Mouse (Mus musculus): ENCODE measurements at regions not wholly inside any gene's neighbourhood (a gene's known extent, or its start where the extent isn't known, plus 50 kb on each side); places are given as distances from the start of the nearest gene placed in this dataset.

- H3K4me1 ChIP-seq: no peaks in the 10 kb centered on the region
- H3K4me2 ChIP-seq (replicated peaks): no peak overlapping the region
- H3K27me3 ChIP-seq: no peaks in the 10 kb centered on the region
- no peak for ATAC-seq (ENCODE audit: low FRiP score, low read depth)
- H3K9ac ChIP-seq (replicated peaks): no peak overlapping the region
- H3K27ac ChIP-seq (replicated peaks): no peak overlapping the region
- no peak overlapping the region for H3K4me3 ChIP-seq
- no peaks in the 10 kb centered on the region for H3K36me3 ChIP-seq
- no peaks in the 10 kb centered on the region for H3K9me3 ChIP-seq
- 87% methylated on average over 3 of the region's 3 CpGs for WGBS
These were observed 84.7 kb upstream of the Itprid2 start for GRCm38 (mm10) chr2:79550432-79550831.

GRCm38 (mm10) chr2:79552481-79552880 is 82.7 kb upstream of the Itprid2 start:
- WGBS: 83% methylated on average over 5 of the region's 5 CpGs
- Histone ChIP-seq H3K4me2 (replicated peaks) (no peak overlapping the region), H3K9ac (replicated peaks) (no peak overlapping the region), H3K4me3 (no peak overlapping the region), H3K27ac (replicated peaks) (no peak overlapping the region), H3K27me3 (no peaks in the 10 kb centered on the region), H3K4me1 (no peaks in the 10 kb centered on the region), H3K9me3 (no peaks in the 10 kb centered on the region), H3K36me3 (no peaks in the 10 kb centered on the region)
- no peak for ATAC-seq (ENCODE audit: low FRiP score, low read depth)

- no peak for ATAC-seq (ENCODE audit: low FRiP score, low read depth)
- H3K9ac ChIP-seq (replicated peaks): no peak overlapping the region
- no peaks in the 10 kb centered on the region for H3K36me3 ChIP-seq
- H3K4me3 ChIP-seq: no peak overlapping the region
- no peak overlapping the region for H3K4me2 ChIP-seq (replicated peaks)
- WGBS: 81% methylated on average over 2 of the region's 2 CpGs
- no peaks in the 10 kb centered on the region for H3K9me3 ChIP-seq
- H3K27me3 ChIP-seq: no peaks in the 10 kb centered on the region
- no peaks in the 10 kb centered on the region for H3K4me1 ChIP-seq
- H3K27ac ChIP-seq (replicated peaks): no peak overlapping the region
These were observed 79.8 kb upstream of the Itprid2 start for GRCm38 (mm10) chr2:79555395-79555794.

GRCm38 (mm10) chr2:79557361-79557760 is 77.8 kb upstream of the Itprid2 start:
- Histone ChIP-seq H3K27ac (replicated peaks) (no peak overlapping the region), H3K27me3 (no peaks in the 10 kb centered on the region), H3K36me3 (no peaks in the 10 kb centered on the region), H3K9ac (replicated peaks) (no peak overlapping the region), H3K4me3 (no peak overlapping the region), H3K9me3 (no peaks in the 10 kb centered on the region), H3K4me2 (replicated peaks) (no peak overlapping the region), H3K4me1 (no peaks in the 10 kb centered on the region)
- 88% methylated on average over 3 of the region's 3 CpGs for WGBS
- ATAC-seq (ENCODE audit: low FRiP score, low read depth): no peak

GRCm38 (mm10) chr2:79566280-79566933 is 68.7 kb upstream of the Itprid2 start:
- no peak overlapping the region for H3K27ac ChIP-seq (replicated peaks)
- WGBS: 6% methylated on average over 3 of the region's 3 CpGs

GRCm38 (mm10) chr2:79567413-79567934 is 67.7 kb upstream of the Itprid2 start:
- H3K4me1 ChIP-seq: peaks cover 8% of the 10 kb centered on the region
- no peaks in the 10 kb centered on the region for H3K27me3 ChIP-seq
- H3K9me3 ChIP-seq: no peaks in the 10 kb centered on the region
- 71% methylated on average over 3 of the region's 3 CpGs for WGBS
- no peak for ATAC-seq (ENCODE audit: low FRiP score, low read depth)
- no peaks in the 10 kb centered on the region for H3K36me3 ChIP-seq
- no peak overlapping the region for H3K27ac ChIP-seq (replicated peaks)
- H3K4me3 ChIP-seq: no peak overlapping the region
- no peak overlapping the region for H3K4me2 ChIP-seq (replicated peaks)
- H3K9ac ChIP-seq (replicated peaks): no peak overlapping the region

More at GRCm38 (mm10) chr2:79566280-79566933, 68.7 kb upstream of the Itprid2 start:
- Histone ChIP-seq H3K4me2 (replicated peaks) (no peak overlapping the region), H3K27me3 (no peaks in the 10 kb centered on the region), H3K36me3 (no peaks in the 10 kb centered on the region), H3K4me1 (peaks cover 8% of the 10 kb centered on the region), H3K4me3 (no peak overlapping the region), H3K9ac (replicated peaks) (no peak overlapping the region), H3K9me3 (no peaks in the 10 kb centered on the region)
- no peak for ATAC-seq (ENCODE audit: low FRiP score, low read depth)

- 97% methylated on average over 1 of the region's 1 CpGs for WGBS
- no peaks in the 10 kb centered on the region for H3K9me3 ChIP-seq
- no peak for ATAC-seq (ENCODE audit: low FRiP score, low read depth)
These were observed 65.5 kb upstream of the Itprid2 start for GRCm38 (mm10) chr2:79569663-79570062.

GRCm38 (mm10) chr2:79571910-79572309 is 63.2 kb upstream of the Itprid2 start:
- ATAC-seq (ENCODE audit: low FRiP score, low read depth): no peak
- H3K27me3 ChIP-seq: no peaks in the 10 kb centered on the region
- H3K4me2 ChIP-seq (replicated peaks): no peak overlapping the region
- H3K4me3 ChIP-seq: no peak overlapping the region
- no peak overlapping the region for H3K27ac ChIP-seq (replicated peaks)
- H3K9me3 ChIP-seq: no peaks in the 10 kb centered on the region
- peaks cover 5% of the 10 kb centered on the region for H3K4me1 ChIP-seq
- H3K36me3 ChIP-seq: no peaks in the 10 kb centered on the region
- 94% methylated on average over 5 of the region's 5 CpGs for WGBS
- no peak overlapping the region for H3K9ac ChIP-seq (replicated peaks)

More at GRCm38 (mm10) chr2:79569663-79570062, 65.5 kb upstream of the Itprid2 start:
- Histone ChIP-seq H3K4me1 (peaks cover 8% of the 10 kb centered on the region), H3K4me2 (replicated peaks) (no peak overlapping the region), H3K27ac (replicated peaks) (no peak overlapping the region), H3K4me3 (no peak overlapping the region), H3K27me3 (no peaks in the 10 kb centered on the region), H3K36me3 (no peaks in the 10 kb centered on the region), H3K9ac (replicated peaks) (no peak overlapping the region)

- Histone ChIP-seq H3K27me3 (no peaks in the 10 kb centered on the region), H3K9ac (replicated peaks) (no peak overlapping the region), H3K27ac (replicated peaks) (no peak overlapping the region), H3K36me3 (no peaks in the 10 kb centered on the region), H3K4me2 (replicated peaks) (no peak overlapping the region), H3K9me3 (no peaks in the 10 kb centered on the region), H3K4me3 (no peak overlapping the region), H3K4me1 (no peaks in the 10 kb centered on the region)
- no peak for ATAC-seq (ENCODE audit: low FRiP score, low read depth)
- 80% methylated on average over 6 of the region's 6 CpGs for WGBS
These were observed 60.1 kb upstream of the Itprid2 start for GRCm38 (mm10) chr2:79575074-79575473.

- no peak overlapping the region for H3K4me2 ChIP-seq (replicated peaks)
- no peak for ATAC-seq (ENCODE audit: low FRiP score, low read depth)
- no peak overlapping the region for H3K4me3 ChIP-seq
- H3K27me3 ChIP-seq: peaks cover 19% of the 10 kb centered on the region
- no peak overlapping the region for H3K27ac ChIP-seq (replicated peaks)
- no peaks in the 10 kb centered on the region for H3K36me3 ChIP-seq
- WGBS: 74% methylated on average over 7 of the region's 7 CpGs
- no peaks in the 10 kb centered on the region; the same call in 1 of the 2 replicates for H3K4me1 ChIP-seq
- no peak overlapping the region for H3K9ac ChIP-seq (replicated peaks)
- H3K9me3 ChIP-seq: no peaks in the 10 kb centered on the region
These were observed 50.0 kb upstream of the Itprid2 start for GRCm38 (mm10) chr2:79585022-79585774.
